Mouse (Mus musculus): Measurements from ENCODE around the gene Dnah7a.
"Not testable (repeated sequence)": the region's sequence is repeated elsewhere in the genome, so short reads cannot be mapped to it uniquely, and the experiment has no call there.

- not testable (repeated sequence) for TF ChIP-seq GATA1 (IDR thresholded peaks at IDR 0.05; ENCODE audit: borderline replicate concordance, low read length); FLI1 (IDR thresholded peaks at IDR 0.05; ENCODE audit: low read length)
Measured at GRCm38 (mm10) chr1:53632040-53632439, 74.5 kb downstream of the Dnah7a start.

Measured in megakaryocyte, embryonic 14.5 days (primary cell).